Mouse (Mus musculus): ENCODE data around the gene Dnm1.

Dnm1 gene

GRCm38 (mm10) chr2:32339912-32340642 is 13.1 kb downstream of the Dnm1 start:
- Histone ChIP-seq H3K27me3 (ENCODE audit: control insufficient read depth, insufficient read depth, low read length, poor library complexity, severe bottlenecking) (no peaks in the 10 kb centered on the region), H3K36me3 (ENCODE audit: control insufficient read depth, insufficient read depth, low read length, poor library complexity, severe bottlenecking) (no peaks in the 10 kb centered on the region)
- no peak for DNase-seq (ENCODE audit: low read depth, low spot score)

- no peaks in the 10 kb centered on the region for H3K27me3 ChIP-seq (ENCODE audit: control insufficient read depth, insufficient read depth, low read length, poor library complexity, severe bottlenecking)
- H3K36me3 ChIP-seq (ENCODE audit: control insufficient read depth, insufficient read depth, low read length, poor library complexity, severe bottlenecking), result no peaks in the 10 kb centered on the region
- DNase-seq (ENCODE audit: low read depth, low spot score), result no peak
Observed at GRCm38 (mm10) chr2:32335888-32336287, 17.2 kb downstream of the Dnm1 start.

- no peaks in the 10 kb centered on the region for H3K27me3 ChIP-seq (ENCODE audit: control insufficient read depth, insufficient read depth, low read length, poor library complexity, severe bottlenecking)
- H3K36me3 ChIP-seq (ENCODE audit: control insufficient read depth, insufficient read depth, low read length, poor library complexity, severe bottlenecking), result no peaks in the 10 kb centered on the region
- DNase-seq (ENCODE audit: low read depth, low spot score), result no peak
Observed at GRCm38 (mm10) chr2:32332159-32332558, 21.0 kb downstream of the Dnm1 start.

- no peak for DNase-seq (ENCODE audit: low read depth, low spot score)
- Histone ChIP-seq H3K27me3 (ENCODE audit: control insufficient read depth, insufficient read depth, low read length, poor library complexity, severe bottlenecking) (no peaks in the 10 kb centered on the region), H3K36me3 (ENCODE audit: control insufficient read depth, insufficient read depth, low read length, poor library complexity, severe bottlenecking) (no peaks in the 10 kb centered on the region)
Observed at GRCm38 (mm10) chr2:32329531-32329930, 23.6 kb downstream of the Dnm1 start.

GRCm38 (mm10) chr2:32328911-32329460 is 24.2 kb downstream of the Dnm1 start:
- H3K36me3 ChIP-seq (ENCODE audit: control insufficient read depth, insufficient read depth, low read length, poor library complexity, severe bottlenecking), result no peaks in the 10 kb centered on the region

GRCm38 (mm10) chr2:32327200-32327599 is 25.9 kb downstream of the Dnm1 start:
- Histone ChIP-seq H3K36me3 (ENCODE audit: control insufficient read depth, insufficient read depth, low read length, poor library complexity, severe bottlenecking) (no peaks in the 10 kb centered on the region), H3K27me3 (ENCODE audit: control insufficient read depth, insufficient read depth, low read length, poor library complexity, severe bottlenecking) (no peaks in the 10 kb centered on the region)
- DNase-seq (ENCODE audit: low read depth, low spot score), result no peak

More at GRCm38 (mm10) chr2:32328911-32329460, 24.2 kb downstream of the Dnm1 start:
- no peaks in the 10 kb centered on the region for H3K27me3 ChIP-seq (ENCODE audit: control insufficient read depth, insufficient read depth, low read length, poor library complexity, severe bottlenecking)
- no peak for DNase-seq (ENCODE audit: low read depth, low spot score)

GRCm38 (mm10) chr2:32325342-32325741 is 27.8 kb downstream of the Dnm1 start:
- Histone ChIP-seq H3K27me3 (ENCODE audit: control insufficient read depth, insufficient read depth, low read length, poor library complexity, severe bottlenecking) (no peaks in the 10 kb centered on the region), H3K36me3 (ENCODE audit: control insufficient read depth, insufficient read depth, low read length, poor library complexity, severe bottlenecking) (no peaks in the 10 kb centered on the region)
- no peak for DNase-seq (ENCODE audit: low read depth, low spot score)

- H3K36me3 ChIP-seq (ENCODE audit: control insufficient read depth, insufficient read depth, low read length, poor library complexity, severe bottlenecking), result no peaks in the 10 kb centered on the region
- DNase-seq (ENCODE audit: low read depth, low spot score), result no peak
- no peaks in the 10 kb centered on the region for H3K27me3 ChIP-seq (ENCODE audit: control insufficient read depth, insufficient read depth, low read length, poor library complexity, severe bottlenecking)
Observed at GRCm38 (mm10) chr2:32324322-32324721, 28.8 kb downstream of the Dnm1 start.

GRCm38 (mm10) chr2:32322754-32323741 is 30.1 kb downstream of the Dnm1 start:
- no peak for DNase-seq (ENCODE audit: low read depth, low spot score)

GRCm38 (mm10) chr2:32321591-32322298 is 31.4 kb downstream of the Dnm1 start:
- H3K36me3 ChIP-seq (ENCODE audit: control insufficient read depth, insufficient read depth, low read length, poor library complexity, severe bottlenecking), result no peaks in the 10 kb centered on the region
- no peaks in the 10 kb centered on the region; the same call in 1 of the 2 replicates for H3K27me3 ChIP-seq (ENCODE audit: control insufficient read depth, insufficient read depth, low read length, poor library complexity, severe bottlenecking)
- DNase-seq (ENCODE audit: low read depth, low spot score), result no peak

More at GRCm38 (mm10) chr2:32322754-32323741, 30.1 kb downstream of the Dnm1 start:
- Histone ChIP-seq H3K36me3 (ENCODE audit: control insufficient read depth, insufficient read depth, low read length, poor library complexity, severe bottlenecking) (no peaks in the 10 kb centered on the region), H3K27me3 (ENCODE audit: control insufficient read depth, insufficient read depth, low read length, poor library complexity, severe bottlenecking) (no peaks in the 10 kb centered on the region; the same call in 1 of the 2 replicates)

GRCm38 (mm10) chr2:32320721-32321120 is 32.4 kb downstream of the Dnm1 start:
- Histone ChIP-seq H3K27me3 (ENCODE audit: control insufficient read depth, insufficient read depth, low read length, poor library complexity, severe bottlenecking) (no peaks in the 10 kb centered on the region; the same call in 1 of the 2 replicates), H3K36me3 (ENCODE audit: control insufficient read depth, insufficient read depth, low read length, poor library complexity, severe bottlenecking) (no peaks in the 10 kb centered on the region)
- no peak for DNase-seq (ENCODE audit: low read depth, low spot score)

- DNase-seq (ENCODE audit: low read depth, low spot score), result no peak
- H3K36me3 ChIP-seq (ENCODE audit: control insufficient read depth, insufficient read depth, low read length, poor library complexity, severe bottlenecking), result no peaks in the 10 kb centered on the region
- H3K27me3 ChIP-seq (ENCODE audit: control insufficient read depth, insufficient read depth, low read length, poor library complexity, severe bottlenecking), result no peaks in the 10 kb centered on the region; the same call in 1 of the 2 replicates
Observed at GRCm38 (mm10) chr2:32319586-32320580, 33.3 kb downstream of the Dnm1 start.
